Mouse (Mus musculus) monocyte, adult 5-6 weeks (primary cell): ENCODE measurements around the gene Bcl11a. TPM values are rescaled to one million over a fixed set of nuclear protein-coding genes. Genes with fewer than 3 reads are reported as not detected.

Experiments
- ATAC-seq: fragments of 153-309, 156-312 bp; replicated peaks from 2 replicates; pipeline ENCODE4 v1.8.0; 2017; ENCODE audit warnings: mild to moderate bottlenecking; ENCODE audit not compliant: low TSS enrichment, insufficient number of reproducible peaks, severe bottlenecking, poor library complexity, low FRiP score
- total RNA-seq: library from RNA; stranded (forward); fragments of 200-1000, 200-491, 200-594 nt; gene quantifications from 3 replicates; pipeline ENCODE4 v1.2.3, GENCODE M21; 2017

Bcl11a gene
- total RNA-seq, 1 experiment from 2014 or later: 12.1 TPM

GRCm38 (mm10) chr11:24095656-24096353 is 17.9 kb downstream of the Bcl11a start:
- no peak for ATAC-seq

GRCm38 (mm10) chr11:24096483-24096882 is 18.6 kb downstream of the Bcl11a start:
- ATAC-seq: no peak

- no peak for ATAC-seq
Observed at GRCm38 (mm10) chr11:24097026-24097425, 19.2 kb downstream of the Bcl11a start.

- no peak for ATAC-seq
Observed at GRCm38 (mm10) chr11:24098069-24098468, 20.2 kb downstream of the Bcl11a start.

- no peak for ATAC-seq
Observed at GRCm38 (mm10) chr11:24098662-24099061, 20.8 kb downstream of the Bcl11a start.

GRCm38 (mm10) chr11:24099215-24099614 is 21.4 kb downstream of the Bcl11a start:
- no peak for ATAC-seq

GRCm38 (mm10) chr11:24099886-24100293 is 22.0 kb downstream of the Bcl11a start:
- no peak for ATAC-seq

- ATAC-seq: no peak
Observed at GRCm38 (mm10) chr11:24100449-24101070, 22.7 kb downstream of the Bcl11a start.

- no peak for ATAC-seq
Observed at GRCm38 (mm10) chr11:24101625-24102024, 23.8 kb downstream of the Bcl11a start.

GRCm38 (mm10) chr11:24102372-24102771 is 24.5 kb downstream of the Bcl11a start:
- no peak for ATAC-seq

- no peak for ATAC-seq
Observed at GRCm38 (mm10) chr11:24103128-24103742, 25.4 kb downstream of the Bcl11a start.

- ATAC-seq: no peak
Observed at GRCm38 (mm10) chr11:24107414-24107813, 29.6 kb downstream of the Bcl11a start.

GRCm38 (mm10) chr11:24108974-24109373 is 31.1 kb downstream of the Bcl11a start:
- no peak for ATAC-seq

GRCm38 (mm10) chr11:24109388-24109787 is 31.5 kb downstream of the Bcl11a start:
- ATAC-seq: no peak

- ATAC-seq: no peak
Observed at GRCm38 (mm10) chr11:24110113-24110512, 32.3 kb downstream of the Bcl11a start.

- ATAC-seq: peak; percentile 61
Observed at GRCm38 (mm10) chr11:24111720-24112119, 33.9 kb downstream of the Bcl11a start.

GRCm38 (mm10) chr11:24115017-24115752 is 37.3 kb downstream of the Bcl11a start:
- ATAC-seq: no peak

- ATAC-seq: no peak
Observed at GRCm38 (mm10) chr11:24116041-24116440, 38.2 kb downstream of the Bcl11a start.

- no peak for ATAC-seq
Observed at GRCm38 (mm10) chr11:24116582-24117318, 38.9 kb downstream of the Bcl11a start.
